Mouse (Mus musculus) spleen, adult 12 weeks (tissue): ENCODE data around the gene Ccdc9.

ENCODE experiments used
- DNase-seq: peaks from one replicate; pipeline ENCODE4 v3.0.0; 2022; ENCODE audit warnings: low spot score

The Ccdc9 gene

GRCm38 (mm10) chr7:16286026-16286961 is at the start of gene Ccdc9:
Ccdc9 (minus strand) TSS chr7:16286795.
- peak; percentile 99 for DNase-seq

GRCm38 (mm10) chr7:16329146-16329545 is 42.6 kb upstream of the Ccdc9 start:
- no peak for DNase-seq

GRCm38 (mm10) chr7:16326607-16326971 is 40.0 kb upstream of the Ccdc9 start:
- DNase-seq, result no peak

- peak; percentile 32 for DNase-seq
These were observed 39.5 kb upstream of the Ccdc9 start for GRCm38 (mm10) chr7:16325920-16326606.

- no peak for DNase-seq
These were observed 38.1 kb upstream of the Ccdc9 start for GRCm38 (mm10) chr7:16324661-16325060.

- no peak for DNase-seq
These were observed 33.9 kb upstream of the Ccdc9 start for GRCm38 (mm10) chr7:16320479-16320878.

GRCm38 (mm10) chr7:16319216-16319615 is 32.6 kb upstream of the Ccdc9 start:
- no peak for DNase-seq

GRCm38 (mm10) chr7:16317094-16317493 is 30.5 kb upstream of the Ccdc9 start:
- DNase-seq, result no peak

GRCm38 (mm10) chr7:16315222-16315759 is 28.7 kb upstream of the Ccdc9 start:
- no peak for DNase-seq

GRCm38 (mm10) chr7:16314221-16314775 is 27.7 kb upstream of the Ccdc9 start:
- DNase-seq, result no peak

- peak; percentile 73 for DNase-seq
These were observed 27.1 kb upstream of the Ccdc9 start for GRCm38 (mm10) chr7:16313481-16314220.

- peak; percentile 35 for DNase-seq
These were observed 26.2 kb upstream of the Ccdc9 start for GRCm38 (mm10) chr7:16312672-16313311.

GRCm38 (mm10) chr7:16312011-16312671 is 25.5 kb upstream of the Ccdc9 start:
- DNase-seq, result peak; percentile 20

GRCm38 (mm10) chr7:16311453-16312004 is 24.9 kb upstream of the Ccdc9 start:
- DNase-seq, result no peak

GRCm38 (mm10) chr7:16310521-16311452 is 24.2 kb upstream of the Ccdc9 start:
- DNase-seq, result peak; percentile 26

- DNase-seq, result peak; percentile 87
These were observed 23.5 kb upstream of the Ccdc9 start for GRCm38 (mm10) chr7:16310020-16310520.

- DNase-seq, result peak; percentile 82
These were observed 22.9 kb upstream of the Ccdc9 start for GRCm38 (mm10) chr7:16309318-16310019.

GRCm38 (mm10) chr7:16308555-16309317 is 22.1 kb upstream of the Ccdc9 start:
- DNase-seq, result peak; percentile 51
